Mouse (Mus musculus): Measurements from ENCODE around the gene Tuba3b. TPM values are rescaled to one million over a fixed set of nuclear protein-coding genes. Genes with fewer than 3 reads are reported as not detected.

The Tuba3b gene
- polyA plus RNA-seq (2014; fragmentation: Nextera tagmentation; extraction: Ambion mirVana): not detected in 2 replicates

DNA sequence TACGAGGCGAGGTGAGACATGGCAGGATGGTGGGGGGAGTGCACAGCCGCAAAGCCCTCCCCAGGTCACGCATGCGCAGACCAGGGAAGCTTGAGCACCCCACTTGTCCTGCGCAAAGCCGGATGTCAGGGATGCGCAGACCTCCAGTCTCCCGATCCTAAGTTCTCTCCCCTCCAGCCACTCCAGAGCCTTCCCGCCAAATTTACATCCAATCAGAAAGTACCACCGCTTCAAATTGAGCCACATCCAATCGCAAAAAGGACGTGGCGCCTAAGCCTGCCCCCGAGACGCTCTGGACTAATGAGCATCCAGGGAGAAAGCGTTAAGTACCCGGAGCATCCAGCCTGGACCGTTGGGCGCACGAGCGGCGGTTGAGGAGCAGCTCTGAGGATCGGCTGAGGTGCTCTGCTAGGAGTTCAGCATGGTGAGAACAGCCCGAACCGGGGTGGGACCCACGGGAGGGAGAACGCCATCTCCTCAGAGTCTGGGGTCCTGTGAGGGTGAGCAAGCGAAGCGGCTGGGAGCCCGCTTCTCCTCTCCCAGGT is at the start of gene Tuba3b:
TSS of gene Tuba3b (plus strand) at position 92 of the 545 bp plus-strand sequence.
- no peak within 1 kb of the TSS for H3K9ac ChIP-seq (ENCODE audit: low read depth, low read length)
- H3K9me3 ChIP-seq (ENCODE audit: control insufficient read depth, low read length): 0 out of 2 replicates have a peak, but pooled peaks cover 5% of the 10 kb centered on the region
- ATAC-seq (ENCODE audit: low FRiP score, low TSS enrichment): no peak
- no peak within 1 kb of the TSS for H3K4me2 ChIP-seq (replicated peaks; ENCODE audit: low read depth, low read length)
- WGBS: 97% methylated on average over 31 of the region's 31 CpGs
- no peaks in the 10 kb centered on the region for H3K27me3 ChIP-seq (ENCODE audit: control insufficient read depth, insufficient read depth, low read length)
- no peak within 1 kb of the TSS for H3K27ac ChIP-seq (ENCODE audit: low read depth, low read length)
- H3K4me3 ChIP-seq (ENCODE audit: low read length): no peak within 1 kb of the TSS
- H3K4me1 ChIP-seq (ENCODE audit: control insufficient read depth, insufficient read depth, low read length): no peaks in the 10 kb centered on the region
- no peaks in the 10 kb centered on the region for H3K36me3 ChIP-seq (ENCODE audit: control insufficient read depth, insufficient read depth, low read length)

GRCm38 (mm10) chr6:145567296-145567695 is 48.3 kb upstream of the Tuba3b start:
- Histone ChIP-seq H3K27ac (ENCODE audit: low read depth, low read length) (no peak overlapping the region), H3K27me3 (ENCODE audit: control insufficient read depth, insufficient read depth, low read length) (no peaks in the 10 kb centered on the region), H3K4me1 (ENCODE audit: control insufficient read depth, insufficient read depth, low read length) (no peaks in the 10 kb centered on the region), H3K4me2 (replicated peaks; ENCODE audit: low read depth, low read length) (no peak overlapping the region), H3K9me3 (ENCODE audit: control insufficient read depth, low read length) (no peaks in the 10 kb centered on the region), H3K4me3 (ENCODE audit: low read length) (no peak overlapping the region), H3K9ac (ENCODE audit: low read depth, low read length) (no peak overlapping the region), H3K36me3 (ENCODE audit: control insufficient read depth, insufficient read depth, low read length) (no peaks in the 10 kb centered on the region)
- no peak for ATAC-seq (ENCODE audit: low FRiP score, low TSS enrichment)
- WGBS: 70% methylated on average over 8 of the region's 8 CpGs

GRCm38 (mm10) chr6:145567832-145568231 is 47.7 kb upstream of the Tuba3b start:
- WGBS: 92% methylated on average over 3 of the region's 3 CpGs

GRCm38 (mm10) chr6:145568701-145569100 is 46.9 kb upstream of the Tuba3b start:
- Histone ChIP-seq H3K9me3 (ENCODE audit: control insufficient read depth, low read length) (no peaks in the 10 kb centered on the region), H3K27ac (ENCODE audit: low read depth, low read length) (no peak overlapping the region), H3K9ac (ENCODE audit: low read depth, low read length) (no peak overlapping the region), H3K4me2 (replicated peaks; ENCODE audit: low read depth, low read length) (no peak overlapping the region), H3K27me3 (ENCODE audit: control insufficient read depth, insufficient read depth, low read length) (no peaks in the 10 kb centered on the region), H3K4me3 (ENCODE audit: low read length) (no peak overlapping the region), H3K36me3 (ENCODE audit: control insufficient read depth, insufficient read depth, low read length) (no peaks in the 10 kb centered on the region), H3K4me1 (ENCODE audit: control insufficient read depth, insufficient read depth, low read length) (no peaks in the 10 kb centered on the region)
- ATAC-seq (ENCODE audit: low FRiP score, low TSS enrichment): no peak
- 92% methylated on average over 3 of the region's 3 CpGs for WGBS

More at GRCm38 (mm10) chr6:145567832-145568231, 47.7 kb upstream of the Tuba3b start:
- Histone ChIP-seq H3K27me3 (ENCODE audit: control insufficient read depth, insufficient read depth, low read length) (no peaks in the 10 kb centered on the region), H3K9me3 (ENCODE audit: control insufficient read depth, low read length) (no peaks in the 10 kb centered on the region), H3K4me1 (ENCODE audit: control insufficient read depth, insufficient read depth, low read length) (no peaks in the 10 kb centered on the region), H3K9ac (ENCODE audit: low read depth, low read length) (no peak overlapping the region), H3K4me2 (replicated peaks; ENCODE audit: low read depth, low read length) (no peak overlapping the region), H3K4me3 (ENCODE audit: low read length) (no peak overlapping the region), H3K36me3 (ENCODE audit: control insufficient read depth, insufficient read depth, low read length) (no peaks in the 10 kb centered on the region), H3K27ac (ENCODE audit: low read depth, low read length) (no peak overlapping the region)
- no peak for ATAC-seq (ENCODE audit: low FRiP score, low TSS enrichment)

GRCm38 (mm10) chr6:145573250-145574013 is 42.1 kb upstream of the Tuba3b start:
- no peak overlapping the region for H3K4me3 ChIP-seq (ENCODE audit: low read length)
- H3K9ac ChIP-seq (ENCODE audit: low read depth, low read length): no peak overlapping the region
- H3K4me2 ChIP-seq (replicated peaks; ENCODE audit: low read depth, low read length): no peak overlapping the region
- H3K36me3 ChIP-seq (ENCODE audit: control insufficient read depth, insufficient read depth, low read length): no peaks in the 10 kb centered on the region
- no peaks in the 10 kb centered on the region for H3K9me3 ChIP-seq (ENCODE audit: control insufficient read depth, low read length)
- peaks cover 10% of the 10 kb centered on the region for H3K4me1 ChIP-seq (ENCODE audit: control insufficient read depth, insufficient read depth, low read length)
- H3K27ac ChIP-seq (ENCODE audit: low read depth, low read length): no peak overlapping the region
- no peak for ATAC-seq (ENCODE audit: low FRiP score, low TSS enrichment)
- 88% methylated on average over 6 of the region's 6 CpGs for WGBS
- H3K27me3 ChIP-seq (ENCODE audit: control insufficient read depth, insufficient read depth, low read length): no peaks in the 10 kb centered on the region

- H3K9me3 ChIP-seq (ENCODE audit: control insufficient read depth, low read length): no peaks in the 10 kb centered on the region
- H3K9ac ChIP-seq (ENCODE audit: low read depth, low read length): no peak overlapping the region
- no peak overlapping the region for H3K4me2 ChIP-seq (replicated peaks; ENCODE audit: low read depth, low read length)
- peaks cover 21% of the 10 kb centered on the region for H3K4me1 ChIP-seq (ENCODE audit: control insufficient read depth, insufficient read depth, low read length)
- no peak overlapping the region for H3K27ac ChIP-seq (ENCODE audit: low read depth, low read length)
- H3K27me3 ChIP-seq (ENCODE audit: control insufficient read depth, insufficient read depth, low read length): no peaks in the 10 kb centered on the region
- 91% methylated on average over 4 of the region's 4 CpGs for WGBS
- H3K36me3 ChIP-seq (ENCODE audit: control insufficient read depth, insufficient read depth, low read length): no peaks in the 10 kb centered on the region
- no peak overlapping the region for H3K4me3 ChIP-seq (ENCODE audit: low read length)
- no peak for ATAC-seq (ENCODE audit: low FRiP score, low TSS enrichment)
These were observed 38.8 kb upstream of the Tuba3b start for GRCm38 (mm10) chr6:145576762-145577161.

GRCm38 (mm10) chr6:145578457-145579185 is 36.9 kb upstream of the Tuba3b start:
- WGBS: 13% methylated on average over 10 of the region's 10 CpGs
- Histone ChIP-seq H3K4me1 (ENCODE audit: control insufficient read depth, insufficient read depth, low read length) (peaks cover 22% of the 10 kb centered on the region), H3K9ac (ENCODE audit: low read depth, low read length) (0 out of 2 replicates have a peak overlapping the region, but pooled peaks have one; percentile 9), H3K27me3 (ENCODE audit: control insufficient read depth, insufficient read depth, low read length) (no peaks in the 10 kb centered on the region), H3K4me2 (replicated peaks; ENCODE audit: low read depth, low read length) (no peak overlapping the region; the same call in 1 of the 2 replicates), H3K9me3 (ENCODE audit: control insufficient read depth, low read length) (no peaks in the 10 kb centered on the region), H3K4me3 (ENCODE audit: low read length) (no peak overlapping the region), H3K27ac (ENCODE audit: low read depth, low read length) (peak overlapping the region; percentile 57; the same call in 1 of the 2 replicates), H3K36me3 (ENCODE audit: control insufficient read depth, insufficient read depth, low read length) (no peaks in the 10 kb centered on the region)
- peak; percentile 87 for ATAC-seq (ENCODE audit: low FRiP score, low TSS enrichment)

GRCm38 (mm10) chr6:145579761-145580160 is 35.8 kb upstream of the Tuba3b start:
- 75% methylated on average over 3 of the region's 3 CpGs for WGBS
- Histone ChIP-seq H3K27me3 (ENCODE audit: control insufficient read depth, insufficient read depth, low read length) (no peaks in the 10 kb centered on the region), H3K4me1 (ENCODE audit: control insufficient read depth, insufficient read depth, low read length) (peaks cover 22% of the 10 kb centered on the region), H3K4me2 (replicated peaks; ENCODE audit: low read depth, low read length) (no peak overlapping the region), H3K9me3 (ENCODE audit: control insufficient read depth, low read length) (no peaks in the 10 kb centered on the region), H3K9ac (ENCODE audit: low read depth, low read length) (no peak overlapping the region), H3K4me3 (ENCODE audit: low read length) (no peak overlapping the region), H3K27ac (ENCODE audit: low read depth, low read length) (no peak overlapping the region), H3K36me3 (ENCODE audit: control insufficient read depth, insufficient read depth, low read length) (no peaks in the 10 kb centered on the region)
- ATAC-seq (ENCODE audit: low FRiP score, low TSS enrichment): no peak
